Mouse (Mus musculus) heart, embryonic 16.5 days (tissue): Measurements from ENCODE around the gene Il7r. TPM values are rescaled to one million over a fixed set of nuclear protein-coding genes. Genes with fewer than 3 reads are reported as not detected.

Experiments
- polyA plus RNA-seq: library from polyadenylated mRNA; unstranded; fragments of >200 nt; fragmentation: Nextera tagmentation; extraction: Ambion mirVana; gene quantifications from 2 replicates; pipeline ENCODE4 v1.2.1, GENCODE M21; 2015

The Il7r gene
- polyA plus RNA-seq, 1 experiment from 2014 or later, result 3.1 TPM

Other genes with a start within 250 kb of the Il7r start
- not detected in 2 replicates for gene Ugt3a2, start 194.6 kb downstream of the Il7r start, polyA plus RNA-seq
- 1.7 and 2.1 TPM in 2 replicates for gene Capsl, start 94.1 kb downstream of the Il7r start, polyA plus RNA-seq
- gene Spef2, start 218.7 kb upstream of the Il7r start, polyA plus RNA-seq, result 0.31 and 0.63 TPM in 2 replicates